Mouse (Mus musculus) limb, embryonic 11.5 days (tissue): ENCODE data around the gene Smap1. TPM values are rescaled to one million over a fixed set of nuclear protein-coding genes. Genes with fewer than 3 reads are reported as not detected.

Experiments used
- ATAC-seq: fragments of 200-750 bp; cut with Nextera tagmentation; 2 replicates; pipeline ENCODE4 v1.8.0; 2017; ENCODE audit warnings: low read depth; ENCODE audit not compliant: insufficient number of reproducible peaks, low FRiP score, low TSS enrichment
- DNase-seq: peaks from one replicate; pipeline ENCODE4 v3.0.0-alpha.2; 2015; ENCODE audit warnings: low spot score
- H3K27ac ChIP-seq: fragments of 300-500 bp; sonication (generic); replicated peaks from 2 replicates; pipeline ENCODE4 v1.5.1; 2014; ENCODE audit warnings: low read depth, mild to moderate bottlenecking, low read length
- H3K27me3 ChIP-seq: fragments of 300-500 bp; sonication (generic); 2 replicates; pipeline ENCODE4 v1.6.1; 2014; ENCODE audit warnings: mild to moderate bottlenecking, low read length, mixed read lengths; ENCODE audit not compliant: control insufficient read depth, insufficient read depth
- H3K36me3 ChIP-seq: fragments of 300-500 bp; sonication (generic); 2 replicates; pipeline ENCODE4 v1.6.1; 2014; ENCODE audit warnings: mild to moderate bottlenecking, low read length, moderate library complexity, mixed read lengths; ENCODE audit not compliant: control insufficient read depth, insufficient read depth
- H3K4me1 ChIP-seq: fragments of 300-500 bp; sonication (generic); 2 replicates; pipeline ENCODE4 v1.6.1; 2014; ENCODE audit warnings: low read length, mixed read lengths; ENCODE audit not compliant: control insufficient read depth, insufficient read depth
- H3K4me2 ChIP-seq: fragments of 300-500 bp; sonication (generic); 2 replicates; pipeline ENCODE4 v1.6.1; 2014; ENCODE audit warnings: low read depth, mild to moderate bottlenecking, moderate library complexity; ENCODE audit not compliant: severe bottlenecking
- H3K4me3 ChIP-seq: fragments of 300-500 bp; sonication (generic); 2 replicates; pipeline ENCODE4 v1.5.1; 2014; ENCODE audit warnings: low read depth, low read length
- H3K9ac ChIP-seq: fragments of 300-500 bp; sonication (generic); 2 replicates; pipeline ENCODE4 v1.6.1; 2014; ENCODE audit warnings: mild to moderate bottlenecking, low read length
- H3K9me3 ChIP-seq: fragments of 300-500 bp; sonication (generic); 2 replicates; pipeline ENCODE4 v1.6.1; 2016; ENCODE audit warnings: low read length; ENCODE audit not compliant: control insufficient read depth
- WGBS: fragments of 180-500 bp; shearing (Covaris S2); extraction: QIAGEN DNeasy Blood & Tissue Kit; methylation state at CpG from one replicate; pipeline ENCODE4 v1.1.7; 2014; 5-methylcytosine and 5-hydroxymethylcytosine counted together
- polyA plus RNA-seq: library from polyadenylated mRNA; unstranded; fragments of >200 nt; fragmentation: Nextera tagmentation; extraction: Ambion mirVana; gene quantifications from 2 replicates; pipeline ENCODE4 v1.2.1, GENCODE M21; 2014

Smap1 gene
- polyA plus RNA-seq, 1 experiment from 2014 or later, result 46.7 TPM

DNA sequence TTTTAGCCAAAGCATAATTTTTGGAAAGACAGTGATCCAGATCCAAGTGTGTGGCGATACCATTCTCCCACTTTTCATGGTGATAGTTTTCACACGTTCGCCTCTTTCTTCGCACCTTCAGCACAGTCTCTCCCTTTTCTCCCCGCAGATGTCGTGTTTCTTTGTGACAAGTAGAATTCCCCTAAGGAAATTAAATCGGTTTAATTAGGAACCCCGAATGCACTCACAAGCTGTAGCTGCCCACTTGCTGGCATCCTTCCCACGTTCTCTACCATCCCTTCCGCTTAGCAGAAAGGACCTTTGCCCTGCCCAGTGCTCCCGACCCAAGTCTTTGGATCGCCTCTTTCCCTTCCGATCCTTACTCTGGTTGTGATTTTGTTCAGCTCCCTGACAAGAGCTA is 31.8 kb upstream of the Smap1 start:
- Histone ChIP-seq H3K36me3 (no peaks in the 10 kb centered on the region), H3K9ac (no peak overlapping the region), H3K27ac (no peak overlapping the region), H3K4me2 (no peak overlapping the region), H3K9me3 (no peaks in the 10 kb centered on the region), H3K27me3 (no peaks in the 10 kb centered on the region), H3K4me1 (no peaks in the 10 kb centered on the region), H3K4me3 (no peak overlapping the region)
- ATAC-seq, result no peak
- no peak for DNase-seq
- WGBS, result 82% methylated on average over 13 of the region's 13 CpGs

DNA sequence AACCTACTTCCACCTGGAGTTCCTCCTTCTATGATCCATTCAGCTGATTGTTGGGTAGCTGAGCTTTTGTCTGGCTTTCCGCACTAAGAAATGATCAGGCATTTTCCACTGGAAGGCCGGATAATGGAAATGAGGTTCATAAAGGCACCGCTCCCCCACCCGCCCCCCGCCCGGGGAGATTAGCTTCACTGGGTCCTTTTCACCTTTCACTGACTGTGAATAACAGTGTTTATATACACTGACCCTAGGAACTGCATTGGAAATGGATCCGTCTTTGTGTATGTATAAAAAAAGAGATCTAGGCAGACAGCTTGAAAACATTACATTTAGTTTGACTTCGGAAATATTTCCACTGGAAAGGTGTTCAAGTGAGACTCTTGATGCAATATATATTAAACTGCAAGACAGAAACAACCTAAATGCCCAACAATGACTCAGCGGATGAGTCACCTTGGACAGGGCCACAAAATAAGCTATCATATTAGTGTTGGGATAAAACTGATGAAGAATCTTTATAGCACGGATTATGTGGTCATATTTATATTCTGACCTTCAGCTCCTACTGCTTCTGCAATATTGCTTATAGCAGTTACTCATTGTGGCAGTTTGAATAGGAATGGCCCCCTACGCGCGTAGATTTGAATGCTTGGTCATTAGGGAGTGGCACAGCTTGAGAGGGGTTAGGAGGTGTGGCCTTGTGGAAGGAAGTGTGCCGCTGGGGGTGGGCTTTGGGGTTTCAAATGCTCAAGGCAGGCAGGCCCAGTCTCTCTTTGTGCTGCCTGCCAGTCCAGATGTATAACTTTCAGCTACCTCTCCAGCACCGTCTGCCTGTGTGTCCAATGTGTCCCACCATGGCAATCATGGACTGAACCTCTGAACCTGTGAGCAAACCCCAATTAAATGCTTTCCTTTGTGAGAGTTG is 26.9 kb upstream of the Smap1 start:
- Histone ChIP-seq H3K4me1 (no peaks in the 10 kb centered on the region), H3K9me3 (no peaks in the 10 kb centered on the region), H3K9ac (no peak overlapping the region), H3K27ac (no peak overlapping the region), H3K4me2 (no peak overlapping the region), H3K27me3 (no peaks in the 10 kb centered on the region), H3K4me3 (no peak overlapping the region), H3K36me3 (no peaks in the 10 kb centered on the region)
- no peak for ATAC-seq
- 86% methylated on average over 15 of the region's 15 CpGs for WGBS
- no peak for DNase-seq

DNA sequence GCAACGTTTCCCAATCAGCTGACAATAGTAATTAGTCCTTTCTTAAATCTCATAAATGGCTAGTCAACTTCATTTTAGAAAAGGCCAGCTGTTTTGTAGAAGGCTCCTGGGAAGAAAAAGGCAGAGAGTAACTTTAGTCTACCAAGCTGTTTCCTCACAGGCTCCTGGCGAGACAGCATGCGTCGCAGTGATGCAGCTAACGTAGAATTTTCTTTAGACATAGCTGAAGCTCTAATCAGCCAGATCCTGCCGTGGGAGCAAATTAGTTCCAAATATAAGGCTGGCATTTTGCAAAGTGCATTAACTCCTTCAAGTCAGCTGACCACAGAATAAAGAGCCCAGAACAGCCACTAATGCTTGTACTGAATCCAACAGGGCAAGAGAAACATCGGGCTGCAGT is 26.2 kb upstream of the Smap1 start:
- H3K4me2 ChIP-seq, result no peak overlapping the region
- ATAC-seq, result no peak
- DNase-seq, result no peak
- H3K27ac ChIP-seq, result no peak overlapping the region
- H3K36me3 ChIP-seq, result no peaks in the 10 kb centered on the region
- no peak overlapping the region for H3K4me3 ChIP-seq
- no peaks in the 10 kb centered on the region for H3K4me1 ChIP-seq
- WGBS, result 70% methylated on average over 7 of the region's 7 CpGs
- H3K9ac ChIP-seq, result no peak overlapping the region
- H3K9me3 ChIP-seq, result no peaks in the 10 kb centered on the region
- H3K27me3 ChIP-seq, result no peaks in the 10 kb centered on the region

DNA sequence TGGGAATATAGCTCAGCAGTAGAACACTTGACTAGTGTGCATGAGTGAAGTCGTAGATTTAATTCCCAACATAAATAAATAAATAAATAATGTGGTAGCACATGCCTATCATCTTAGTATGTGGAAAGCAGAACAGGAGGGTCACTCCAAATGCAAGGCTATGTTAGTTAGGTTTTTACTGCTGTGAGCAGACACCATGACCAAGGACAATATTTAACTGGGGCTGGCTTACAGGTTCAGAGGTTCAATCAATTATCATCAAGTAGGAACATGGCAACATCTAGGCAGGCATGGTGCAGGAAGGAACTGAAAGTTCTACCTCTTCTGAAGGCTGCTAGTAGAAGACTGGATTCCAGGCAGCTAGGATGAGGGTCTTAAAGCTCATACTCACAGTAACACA is 22.0 kb upstream of the Smap1 start:
- DNase-seq (no peak), ATAC-seq (no peak)
- no peaks in the 10 kb centered on the region for H3K36me3 ChIP-seq
- 98% methylated on average over 1 of the region's 1 CpGs for WGBS
- H3K4me3 ChIP-seq, result no peak overlapping the region
- H3K4me1 ChIP-seq, result no peaks in the 10 kb centered on the region
- H3K9ac ChIP-seq, result no peak overlapping the region
- no peaks in the 10 kb centered on the region for H3K9me3 ChIP-seq
- H3K4me2 ChIP-seq, result no peak overlapping the region
- H3K27me3 ChIP-seq, result no peaks in the 10 kb centered on the region
- H3K27ac ChIP-seq, result no peak overlapping the region

DNA sequence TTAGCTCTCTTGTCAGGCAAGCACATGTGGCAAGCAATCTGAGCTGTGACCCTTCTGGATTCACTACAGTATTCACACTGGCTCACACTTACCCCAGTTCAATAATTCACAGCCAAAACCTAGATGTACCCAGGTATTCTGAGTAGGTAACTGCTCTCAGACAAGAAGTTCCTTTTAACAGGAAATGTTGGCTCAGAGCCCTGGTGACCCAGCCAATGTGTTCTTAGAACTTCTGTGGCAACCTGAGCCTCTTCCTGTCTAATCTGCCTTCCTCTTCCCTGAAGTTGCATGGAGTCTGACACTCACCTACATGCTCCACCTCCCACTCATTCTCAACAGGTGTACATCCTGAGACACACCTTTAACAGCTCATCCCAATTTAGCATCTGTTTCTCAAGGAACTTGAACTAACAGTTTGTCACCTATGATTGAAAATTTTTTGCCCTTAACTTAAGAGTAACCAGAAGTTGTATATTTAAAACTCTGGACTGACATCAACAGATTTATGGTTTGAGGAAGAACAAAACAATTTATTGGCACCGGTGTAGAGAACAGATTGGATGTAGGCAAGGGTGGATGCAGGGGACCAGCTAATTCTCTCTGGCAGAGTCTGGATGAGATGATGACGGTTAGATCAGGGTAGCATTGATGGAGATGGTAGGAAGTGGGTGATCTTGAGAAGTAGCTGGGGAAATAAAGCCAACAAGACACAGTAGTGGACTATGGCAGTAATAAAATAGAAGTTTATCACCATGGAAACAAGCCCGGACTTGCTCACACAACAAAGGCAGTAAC is 21.2 kb upstream of the Smap1 start:
- Histone ChIP-seq H3K4me3 (no peak overlapping the region), H3K9ac (no peak overlapping the region), H3K9me3 (no peaks in the 10 kb centered on the region), H3K27me3 (no peaks in the 10 kb centered on the region), H3K27ac (no peak overlapping the region), H3K4me1 (no peaks in the 10 kb centered on the region), H3K36me3 (no peaks in the 10 kb centered on the region), H3K4me2 (no peak overlapping the region)
- no peak for DNase-seq
- ATAC-seq, result no peak
- WGBS, result 81% methylated on average over 3 of the region's 3 CpGs

DNA sequence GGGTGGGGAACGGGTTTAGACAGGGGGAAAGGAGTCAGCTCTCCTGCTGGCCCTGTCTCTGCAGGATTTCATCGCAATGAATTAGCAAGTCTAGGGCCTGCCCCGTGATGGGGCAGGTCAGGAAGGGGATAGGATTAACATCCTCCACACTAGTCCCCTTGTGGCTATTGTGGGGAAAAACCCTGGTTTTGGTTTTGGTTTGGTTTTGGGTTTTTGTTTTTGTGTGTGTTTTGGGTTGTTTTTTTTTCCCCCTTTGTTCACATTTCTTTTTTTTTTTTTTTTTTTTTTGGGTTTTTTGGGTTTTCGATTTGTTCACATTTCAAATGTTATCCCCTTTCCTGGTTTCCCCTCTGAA is 13.3 kb upstream of the Smap1 start:
- Histone ChIP-seq H3K4me1 (no peaks in the 10 kb centered on the region), H3K27ac (no peak overlapping the region), H3K9me3 (no peaks in the 10 kb centered on the region), H3K27me3 (no peaks in the 10 kb centered on the region), H3K36me3 (no peaks in the 10 kb centered on the region), H3K4me2 (no peak overlapping the region), H3K9ac (no peak overlapping the region), H3K4me3 (no peak overlapping the region)
- ATAC-seq (no peak), DNase-seq (no peak)
- WGBS, result 25% methylated on average over 4 of the region's 4 CpGs

DNA sequence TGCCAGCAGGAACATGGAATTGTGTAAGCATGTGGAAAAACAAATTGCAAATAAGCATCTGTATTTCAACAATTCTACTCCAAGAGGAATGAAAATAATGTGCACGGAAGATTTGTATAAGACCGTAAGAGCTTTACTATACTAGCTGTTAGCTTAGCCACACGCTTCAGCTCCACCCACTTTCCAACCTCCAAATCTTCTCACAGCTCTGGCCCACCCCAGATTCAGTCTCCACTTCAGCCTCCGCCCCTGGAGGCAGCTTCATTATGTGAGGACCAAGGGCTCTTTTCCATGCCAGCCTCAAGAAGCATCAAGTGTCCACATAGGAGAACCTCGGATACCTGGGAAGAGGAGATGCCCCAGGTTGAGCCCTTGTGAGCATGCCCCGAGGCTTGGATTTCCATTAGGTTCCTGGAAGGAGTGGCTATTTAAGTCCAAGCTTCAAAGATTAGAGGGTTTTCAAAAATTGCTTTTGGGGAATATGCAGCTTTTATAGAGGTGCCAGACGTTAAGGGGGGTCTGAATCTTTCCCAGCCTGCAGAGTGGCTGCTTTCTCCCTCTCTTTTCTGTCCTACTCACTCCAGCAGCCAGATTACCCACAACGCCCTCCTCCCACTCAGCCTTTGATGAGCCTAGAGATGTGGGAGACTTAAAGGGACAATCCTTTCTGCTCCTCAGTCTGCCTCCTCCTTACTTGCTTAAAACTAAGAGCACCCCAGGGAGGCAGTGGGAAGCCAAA is 12.7 kb upstream of the Smap1 start:
- H3K9me3 ChIP-seq, result no peaks in the 10 kb centered on the region
- no peak overlapping the region for H3K9ac ChIP-seq
- no peak for ATAC-seq
- WGBS, result 54% methylated on average over 8 of the region's 8 CpGs
- no peaks in the 10 kb centered on the region for H3K36me3 ChIP-seq
- DNase-seq, result no peak
- no peaks in the 10 kb centered on the region for H3K4me1 ChIP-seq
- H3K4me3 ChIP-seq, result no peak overlapping the region
- H3K27ac ChIP-seq, result no peak overlapping the region
- no peak overlapping the region for H3K4me2 ChIP-seq
- H3K27me3 ChIP-seq, result no peaks in the 10 kb centered on the region

DNA sequence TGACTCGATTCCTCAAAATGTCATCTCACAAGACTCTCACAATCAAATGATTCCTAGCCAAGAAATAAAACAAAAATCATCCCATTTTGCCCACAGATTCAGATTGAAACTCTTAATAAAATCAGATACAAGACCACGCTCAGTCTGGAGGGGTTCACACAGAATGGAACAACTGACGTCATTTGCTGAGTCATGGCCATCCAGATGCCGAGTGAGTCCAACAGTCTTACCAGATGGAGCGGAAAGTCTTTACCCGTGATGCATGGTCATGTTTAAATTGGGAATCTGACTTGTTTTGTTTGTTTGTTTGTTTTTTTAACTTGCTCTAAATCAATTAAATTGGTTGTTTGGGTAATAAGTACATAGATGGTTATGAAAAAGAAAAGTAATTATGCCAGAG is 7.3 kb upstream of the Smap1 start:
- Histone ChIP-seq H3K9ac (no peak overlapping the region), H3K9me3 (no peaks in the 10 kb centered on the region), H3K27ac (no peak overlapping the region), H3K4me2 (no peak overlapping the region), H3K27me3 (no peaks in the 10 kb centered on the region), H3K4me1 (no peaks in the 10 kb centered on the region), H3K4me3 (no peak overlapping the region), H3K36me3 (no peaks in the 10 kb centered on the region)
- 91% methylated on average over 6 of the region's 6 CpGs for WGBS
- ATAC-seq (no peak), DNase-seq (no peak)
